Mouse (Mus musculus) mouse embryonic stem cell (cell line): Measurements from ENCODE around the gene Rhot2.

Experiments
- in situ Hi-C, 2 experiments: fragments of 300-500 bp; cut with MboI; formaldehyde crosslinking; loops; 1 replicate in 1 of 2; 3 replicates in 1 of 2; pipeline ENCODE4 v1.14.3; 2019 to 2020; ENCODE audit warnings: low sequenced_read_pairs in 2 of 2, low pct_unique_long_range_greater_than_20kb in 1 of 2, mixed read lengths in 1 of 2; ENCODE audit not compliant: unreplicated experiment in 1 of 2

The Rhot2 gene

GRCm38 (mm10) chr17:25832436-25833290 lies 12.0 kb downstream of the Rhot2 start:
- in situ Hi-C loops, result no loop called here

GRCm38 (mm10) chr17:25831451-25832281 lies 13.0 kb downstream of the Rhot2 start:
- in situ Hi-C loops, result no loop called here

GRCm38 (mm10) chr17:25830806-25831431 lies 13.7 kb downstream of the Rhot2 start:
- in situ Hi-C loops, result no loop called here

- in situ Hi-C loops, result no loop called here
Observed at GRCm38 (mm10) chr17:25830200-25830753, 14.4 kb downstream of the Rhot2 start.

GRCm38 (mm10) chr17:25829558-25830017 lies 15.1 kb downstream of the Rhot2 start:
- in situ Hi-C loops, result no loop called here

GRCm38 (mm10) chr17:25828712-25829557 lies 15.7 kb downstream of the Rhot2 start, which contains the start of gene Jmjd8:
Gene Jmjd8 (plus strand): TSS chr17:25828867.
- in situ Hi-C loops, result no loop called here

- in situ Hi-C loops, result no loop called here
Observed at GRCm38 (mm10) chr17:25828223-25828594, 16.4 kb downstream of the Rhot2 start.

GRCm38 (mm10) chr17:25827546-25828222 lies 17.0 kb downstream of the Rhot2 start:
- in situ Hi-C loops, result no loop called here

- in situ Hi-C loops, result no loop called here
Observed at GRCm38 (mm10) chr17:25827011-25827410, 17.6 kb downstream of the Rhot2 start.

- in situ Hi-C loops, result no loop called here
Observed at GRCm38 (mm10) chr17:25825984-25826570, 18.6 kb downstream of the Rhot2 start.

- in situ Hi-C loops, result no loop called here
Observed at GRCm38 (mm10) chr17:25825311-25825710, 19.3 kb downstream of the Rhot2 start.

- in situ Hi-C loops, result no loop called here
Observed at GRCm38 (mm10) chr17:25824362-25825142, 20.1 kb downstream of the Rhot2 start.

GRCm38 (mm10) chr17:25823452-25823851 lies 21.2 kb downstream of the Rhot2 start, which contains the start of gene Wdr24:
Gene Wdr24 (plus strand): TSS chr17:25823627.
- in situ Hi-C loops, result no loop called here

GRCm38 (mm10) chr17:25818851-25819780 lies 25.5 kb downstream of the Rhot2 start:
- in situ Hi-C loops, result no loop called here

- in situ Hi-C loops, result no loop called here
Observed at GRCm38 (mm10) chr17:25817662-25818061, 27.0 kb downstream of the Rhot2 start.
